Mouse (Mus musculus) Patski (cell line): ENCODE results near the gene Pam. TPM values are rescaled to one million over a fixed set of nuclear protein-coding genes. Genes with fewer than 3 reads are reported as not detected.

ENCODE experiments used
- ATAC-seq: fragments of 100-300 bp; one replicate; pipeline ENCODE4 v1.8.0; 2021
- CTCF ChIA-PET: fragments of 350-600 bp; sonication (Branson Sonifier 250); formaldehyde crosslinking; loops from one replicate; lab custom pipeline; 2022; ENCODE audit warnings: inconsistent platforms; lab: Charles Lee
- POLR2A ChIA-PET: fragments of 350-600 bp; sonication (Branson Sonifier 250); formaldehyde crosslinking; loops from one replicate; lab custom pipeline; 2022; ENCODE audit warnings: antibody characterized with exemption, inconsistent platforms; lab: Charles Lee
- DNase-seq: peaks from one replicate; pipeline ENCODE4 v3.0.0-alpha.2; 2011; ENCODE audit warnings: low read depth, low spot score
- H3K27me3 ChIP-seq: fragments of 371-371 bp; one replicate; pipeline ENCODE4 v1.5.1; 2021
- CTCF ChIP-seq: fragments of 100-300 bp; IDR thresholded peaks from one replicate; pipeline ENCODE4 v1.5.1; 2021
- in situ Hi-C: fragments of 300-500 bp; cut with MboI; formaldehyde crosslinking; loops from 3 replicates; pipeline ENCODE4 v1.11.1; 2018; ENCODE audit warnings: low pct_unique_long_range_greater_than_20kb, mixed read lengths
- polyA plus RNA-seq: library from polyadenylated mRNA; unstranded; gene quantifications from one replicate; pipeline ENCODE4 v1.2.3, GENCODE M21; 2021

The Pam gene
- polyA plus RNA-seq, 1 experiment from 2014 or later = 74.0 TPM

DNA sequence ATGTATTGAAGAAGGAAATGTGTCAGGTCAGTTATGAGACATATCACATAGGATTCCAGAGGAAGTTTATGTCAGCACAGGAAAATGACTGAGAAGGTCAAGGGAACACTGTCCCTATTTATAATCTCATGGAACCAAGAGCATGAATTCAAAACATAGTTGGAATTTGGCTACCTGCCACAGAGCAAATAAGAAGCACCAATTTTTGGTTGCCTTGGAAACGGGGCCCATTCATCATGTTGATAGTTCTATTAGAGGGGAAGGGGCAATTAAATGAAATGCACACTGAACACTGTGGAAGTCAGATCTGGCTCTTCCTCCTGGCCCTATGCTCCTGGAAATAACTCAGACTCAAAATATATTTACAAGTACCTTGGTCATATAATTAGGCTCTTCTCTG is 173.6 kb downstream of the Pam start:
- ChIA-PET CTCF (no interaction called here), POLR2A (no interaction called here)
- no peak for TF ChIP-seq CTCF
- in situ Hi-C loops = no loop called here
- no peak for ATAC-seq
- H3K27me3 ChIP-seq = no peaks in the 10 kb centered on the region
- DNase-seq = no peak

DNA sequence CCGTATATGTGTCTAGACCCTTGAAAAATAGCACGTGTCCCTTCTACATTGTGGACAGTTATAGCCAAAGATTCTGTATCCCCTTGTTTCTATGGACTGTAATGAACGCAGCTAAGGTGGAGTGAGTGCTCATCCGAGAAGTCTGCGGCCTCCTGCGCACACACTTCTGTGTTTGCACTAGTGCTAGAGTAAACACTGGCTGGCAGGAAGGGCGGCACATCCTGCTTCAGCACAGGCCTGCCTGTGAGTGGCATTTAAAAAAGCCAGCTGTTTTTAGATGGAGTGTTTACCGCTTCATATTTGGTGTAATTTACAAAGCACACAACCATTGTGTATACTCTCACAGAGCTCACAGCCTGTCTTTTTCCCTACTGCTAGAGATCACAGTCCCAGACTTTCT is 177.0 kb downstream of the Pam start:
- TF ChIP-seq CTCF = no peak
- POLR2A ChIA-PET = no interaction called here
- DNase-seq (no peak), ATAC-seq (no peak)
- no peaks in the 10 kb centered on the region for H3K27me3 ChIP-seq
- in situ Hi-C loops = no loop called here
- CTCF ChIA-PET = interaction anchor here (1.6 kb wide), 1 partner anchor 8 kb away, joined by 6 read pairs; no protein-coding TSS in a partner anchor

DNA sequence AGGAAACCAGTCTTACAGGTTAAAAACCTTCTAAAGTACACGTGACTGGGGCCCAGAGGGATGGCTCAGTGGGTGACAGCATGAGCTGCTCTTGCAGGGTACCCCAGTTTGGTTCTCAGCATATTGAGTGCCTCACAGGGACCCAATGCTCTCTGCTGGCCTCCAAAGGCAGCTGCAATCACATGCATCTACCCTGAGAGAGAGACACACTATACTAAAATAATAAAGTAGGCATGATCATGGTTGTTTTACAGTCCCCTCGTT is 178.5 kb downstream of the Pam start:
- in situ Hi-C loops = no loop called here
- ChIA-PET POLR2A (no interaction called here), CTCF (interaction anchor here (2.3 kb wide), 1 partner anchor 9 kb away, joined by 9 read pairs; no protein-coding TSS in a partner anchor)
- no peak for TF ChIP-seq CTCF
- ATAC-seq (no peak), DNase-seq (no peak)
- no peaks in the 10 kb centered on the region for H3K27me3 ChIP-seq

DNA sequence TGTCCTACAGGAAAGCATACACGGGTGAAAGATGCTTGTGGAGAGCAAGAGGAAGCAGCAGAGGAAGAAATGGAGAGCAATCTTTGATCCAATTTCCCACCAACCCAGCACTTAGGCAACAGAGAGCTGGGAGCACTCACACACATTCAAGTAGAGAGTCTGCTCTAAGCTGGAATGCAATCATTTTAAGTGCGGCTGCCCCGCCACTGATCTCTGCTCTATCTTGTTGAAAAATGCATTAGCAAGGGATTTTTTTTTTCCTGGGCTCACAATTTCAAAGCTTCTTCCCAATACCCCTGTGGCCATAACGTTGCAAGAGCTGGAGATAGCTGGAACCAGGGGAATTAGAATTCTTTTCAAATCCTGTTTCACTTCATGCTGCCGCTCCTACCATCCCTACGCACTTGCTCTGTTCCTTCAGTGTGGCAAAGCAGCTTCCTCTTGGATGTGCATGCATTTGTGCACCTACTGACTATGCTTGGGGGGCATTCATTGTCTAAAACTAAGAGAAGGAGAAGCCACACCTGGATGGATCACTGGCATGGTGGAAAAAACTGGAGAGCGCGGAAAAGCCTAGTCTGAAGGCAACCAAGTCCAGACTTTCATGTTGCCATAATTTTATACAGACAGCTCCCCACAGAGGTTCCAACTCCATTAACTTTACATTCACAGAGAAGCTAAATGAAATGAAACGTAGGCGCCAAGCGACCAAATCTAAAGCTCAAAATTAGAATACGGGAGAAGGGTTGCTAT is 179.1 kb downstream of the Pam start:
- no peak for DNase-seq
- H3K27me3 ChIP-seq = no peaks in the 10 kb centered on the region
- TF ChIP-seq CTCF = no peak
- in situ Hi-C loops = no loop called here
- ChIA-PET CTCF (interaction anchor here (0.8 to 2.3 kb wide), 2 partner anchors 9 to 35 kb away, joined by 3 to 9 read pairs; no protein-coding TSS in a partner anchor), POLR2A (interaction anchor here (0.5 to 0.6 kb wide), 2 partner anchors 51 to 592 kb away, joined by 3 read pairs; no protein-coding TSS in a partner anchor)
- no peak for ATAC-seq

DNA sequence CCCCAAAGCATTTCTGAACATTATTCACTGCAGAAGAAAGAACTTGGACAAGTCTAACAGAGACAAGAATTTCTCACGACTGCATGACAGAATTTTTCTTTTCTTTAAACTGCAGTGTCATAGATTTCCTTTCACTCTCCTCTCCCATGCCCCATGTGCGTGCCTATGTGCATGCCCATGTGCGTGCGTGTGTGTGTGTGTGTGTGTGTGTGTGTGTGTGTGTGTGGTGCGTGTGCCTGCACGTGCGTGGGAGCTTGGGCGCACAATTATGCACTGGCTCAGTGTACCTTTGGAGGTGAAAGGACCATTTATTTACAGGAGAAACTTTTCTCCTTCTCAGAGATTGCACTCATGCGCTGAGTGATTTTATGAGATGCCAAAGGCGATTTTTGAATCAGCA is 179.7 kb downstream of the Pam start:
- CTCF ChIA-PET = interaction anchor here (0.8 kb wide), 1 partner anchor 34 kb away, joined by 3 read pairs; no protein-coding TSS in a partner anchor
- POLR2A ChIA-PET = interaction anchor here (0.5 to 0.6 kb wide), 2 partner anchors 50 to 592 kb away, joined by 3 read pairs; no protein-coding TSS in a partner anchor
- H3K27me3 ChIP-seq = no peaks in the 10 kb centered on the region
- no peak for TF ChIP-seq CTCF
- DNase-seq (no peak), ATAC-seq (no peak)
- in situ Hi-C loops = no loop called here

DNA sequence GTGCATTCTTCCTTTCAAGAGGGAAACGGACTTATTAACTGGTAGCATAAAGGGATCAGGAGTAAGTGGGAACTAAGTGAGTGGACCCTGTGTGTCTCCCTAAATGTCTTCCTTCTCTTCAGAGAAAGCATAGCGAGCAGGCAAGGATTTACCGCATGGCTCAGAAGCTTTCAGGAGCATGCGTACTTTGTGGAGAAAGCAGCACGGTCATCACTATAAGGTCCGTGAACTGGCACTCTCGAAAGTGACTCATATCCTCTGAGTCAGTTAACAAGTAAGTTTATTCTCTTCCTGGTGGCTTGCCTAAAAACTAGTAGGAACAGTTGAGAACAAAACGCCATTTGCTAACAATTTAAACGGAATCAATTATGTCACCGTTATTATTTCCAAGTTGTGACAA is 184.6 kb downstream of the Pam start:
- POLR2A ChIA-PET = no interaction called here
- DNase-seq = peak; percentile 1
- CTCF ChIA-PET = no interaction called here
- TF ChIP-seq CTCF = no peak
- no peaks in the 10 kb centered on the region for H3K27me3 ChIP-seq
- in situ Hi-C loops = no loop called here
- ATAC-seq = peak; percentile 89

DNA sequence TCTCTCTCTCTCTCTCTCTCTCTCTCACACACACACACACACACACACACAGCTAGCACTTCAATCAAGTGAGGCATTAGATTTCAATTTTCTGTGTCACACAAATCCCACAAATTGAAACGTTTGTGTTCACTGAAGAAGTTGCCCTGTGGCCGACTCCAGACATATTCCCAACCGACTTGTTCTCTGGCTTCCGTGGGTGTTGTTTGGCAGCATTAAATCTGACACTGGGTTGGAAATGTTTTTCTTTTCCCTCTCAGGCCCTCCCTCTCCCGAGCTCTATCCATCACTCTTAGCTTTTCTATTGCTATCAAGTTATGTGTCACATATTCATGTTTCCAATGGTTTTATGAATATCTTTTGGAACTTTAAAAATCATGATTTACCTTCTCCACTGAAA is 185.9 kb downstream of the Pam start:
- no peak for DNase-seq
- ATAC-seq = no peak
- H3K27me3 ChIP-seq = no peaks in the 10 kb centered on the region
- CTCF ChIA-PET = no interaction called here
- POLR2A ChIA-PET = no interaction called here
- TF ChIP-seq CTCF = no peak
- in situ Hi-C loops = no loop called here

DNA sequence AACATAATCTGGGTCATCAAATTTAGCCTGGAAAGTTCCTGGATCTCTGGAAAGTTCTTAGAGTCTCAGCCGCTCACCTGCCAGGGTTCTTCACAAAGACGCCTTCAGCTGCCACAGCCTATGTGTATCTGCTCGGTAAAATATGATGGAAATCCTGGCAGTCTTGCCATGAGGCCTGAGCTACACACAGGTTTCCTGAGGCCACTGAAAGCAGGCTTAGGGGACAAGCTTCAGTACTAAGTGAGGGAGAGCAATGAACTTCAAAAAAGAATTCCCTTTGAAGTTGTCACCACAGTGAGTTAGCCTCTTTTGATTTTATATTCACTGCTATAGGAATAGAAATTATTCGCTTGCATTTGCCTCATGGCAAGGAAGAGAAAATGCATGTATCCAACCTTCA is 186.7 kb downstream of the Pam start:
- DNase-seq = no peak
- POLR2A ChIA-PET = no interaction called here
- in situ Hi-C loops = no loop called here

DNA sequence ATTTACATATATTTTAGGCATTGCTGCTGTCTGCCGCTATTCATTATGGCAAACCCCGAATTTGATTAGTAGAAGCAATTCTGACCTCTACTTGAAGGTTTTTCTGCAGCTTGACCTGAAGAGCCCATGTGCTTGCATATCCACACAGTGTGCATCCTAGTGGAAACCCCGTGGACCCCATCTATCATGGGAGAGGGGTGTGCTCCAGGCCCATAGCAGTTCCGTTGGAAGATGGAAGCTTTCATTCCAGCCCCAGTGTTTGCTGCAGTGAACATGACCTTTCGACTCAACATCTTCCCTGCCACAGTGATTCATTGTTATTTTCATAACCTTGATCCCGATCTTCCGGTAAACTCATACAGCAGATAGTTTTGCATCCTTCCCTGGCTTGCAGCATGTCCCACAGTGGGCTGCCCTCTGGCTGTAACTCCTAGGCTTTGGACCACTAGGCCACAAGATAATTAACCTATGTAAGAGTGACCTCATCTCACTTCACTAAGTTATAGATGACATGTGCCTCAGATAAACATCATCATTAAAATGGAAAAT is 191.5 kb downstream of the Pam start:
- no peaks in the 10 kb centered on the region for H3K27me3 ChIP-seq
- TF ChIP-seq CTCF = no peak
- DNase-seq (no peak), ATAC-seq (no peak)
- in situ Hi-C loops = no loop called here
- POLR2A ChIA-PET = no interaction called here
- CTCF ChIA-PET = no interaction called here

More for the DNA sequence above, 186.7 kb downstream of the Pam start:
- ATAC-seq = no peak
- no peak for TF ChIP-seq CTCF
- H3K27me3 ChIP-seq = no peaks in the 10 kb centered on the region
- CTCF ChIA-PET = no interaction called here

DNA sequence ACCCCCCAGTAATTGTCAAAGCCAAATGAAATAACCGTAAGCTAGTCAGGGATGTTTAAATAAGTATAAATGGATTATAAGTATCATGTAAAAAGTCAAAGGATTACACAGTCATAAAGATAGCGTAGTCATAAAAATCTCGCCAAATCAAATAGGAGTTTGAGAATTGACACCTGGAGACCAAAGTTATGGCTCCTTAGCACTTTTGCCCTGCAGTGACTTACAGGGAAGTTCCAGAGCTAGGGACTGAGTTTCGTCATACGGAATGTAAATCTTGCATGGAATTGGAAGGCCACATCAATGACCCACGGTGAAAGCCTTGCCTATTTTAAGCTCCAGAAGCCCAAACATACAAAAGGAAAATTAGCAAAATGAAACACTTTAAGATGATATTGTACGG is 192.6 kb downstream of the Pam start:
- POLR2A ChIA-PET = no interaction called here
- H3K27me3 ChIP-seq = no peaks in the 10 kb centered on the region
- TF ChIP-seq CTCF = no peak
- CTCF ChIA-PET = no interaction called here
- ATAC-seq (no peak), DNase-seq (no peak)
- in situ Hi-C loops = no loop called here

DNA sequence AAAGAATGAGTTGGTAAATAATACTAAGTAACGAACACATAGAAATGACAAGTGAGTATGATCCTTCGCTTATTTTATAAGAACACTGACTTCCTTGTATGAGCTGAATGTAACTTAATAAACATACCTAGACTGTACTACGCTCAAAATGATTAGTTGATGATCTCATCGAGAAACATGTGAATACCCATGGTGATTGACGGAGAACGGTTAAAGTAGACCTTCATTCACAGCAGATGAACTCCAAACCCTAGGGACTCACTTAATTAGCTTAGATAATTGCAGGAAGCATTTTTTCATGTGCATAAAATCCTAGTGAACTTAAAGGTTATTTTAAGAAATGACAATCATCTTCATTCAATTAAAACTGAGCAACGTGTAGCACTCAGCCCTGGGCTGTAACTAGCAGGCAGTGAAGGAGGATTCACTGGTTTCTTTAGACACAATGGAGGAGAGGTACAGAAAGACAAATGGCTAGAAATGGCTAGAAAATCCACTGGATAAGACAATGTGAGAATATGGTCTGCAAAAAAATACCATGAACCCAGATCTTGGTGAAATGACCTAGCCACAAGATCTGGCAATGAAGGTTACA is 194.8 kb downstream of the Pam start:
- POLR2A ChIA-PET = no interaction called here
- in situ Hi-C loops = no loop called here
- H3K27me3 ChIP-seq = no peaks in the 10 kb centered on the region
- ATAC-seq = no peak
- TF ChIP-seq CTCF = no peak
- CTCF ChIA-PET = no interaction called here
- no peak for DNase-seq
